Mouse (Mus musculus): ENCODE data around the gene Apoo.

DNA sequence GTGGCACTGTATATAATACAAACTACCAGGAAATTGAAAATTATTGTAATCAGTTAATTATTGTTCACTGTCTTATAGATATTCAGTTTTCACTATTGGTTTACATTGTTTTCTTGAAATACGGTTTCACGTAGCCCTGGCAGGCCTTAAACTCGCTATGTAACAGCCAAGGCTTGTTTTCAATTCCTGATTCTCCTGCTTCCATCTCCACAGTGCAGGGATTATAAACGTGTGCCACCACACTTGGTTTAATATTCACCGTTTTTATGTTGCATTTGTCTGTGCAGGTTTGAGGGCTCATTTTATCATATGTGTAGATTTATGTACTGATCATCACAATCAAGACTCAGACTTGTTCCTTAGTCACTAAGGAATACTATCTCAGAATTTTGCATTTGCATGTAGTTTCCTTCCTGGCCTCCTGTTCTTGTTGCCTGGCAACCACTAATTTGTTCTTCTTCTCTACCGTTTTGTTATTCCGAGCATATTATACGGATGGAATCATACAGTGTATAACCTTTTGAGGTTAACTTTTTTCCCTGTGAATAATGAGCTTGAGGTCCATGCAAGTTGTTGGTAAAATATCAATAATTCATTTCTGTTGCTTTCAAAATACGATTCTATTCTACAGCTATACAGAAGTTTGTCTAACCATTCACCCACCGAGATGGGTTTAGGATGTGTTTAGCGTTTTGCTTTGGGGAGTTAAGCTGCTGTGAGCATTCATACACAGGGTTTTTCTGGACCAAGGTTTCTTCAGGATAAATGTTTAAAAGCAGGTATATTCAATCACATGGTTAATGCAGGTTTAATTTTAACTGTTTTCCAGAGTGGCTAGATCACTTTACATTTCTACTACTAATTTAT, 45.6 kb upstream of the Apoo start:
- no peak for TF ChIP-seq FLI1 (IDR thresholded peaks at IDR 0.05; ENCODE audit: low read length)
- TF ChIP-seq GATA1 (IDR thresholded peaks at IDR 0.05; ENCODE audit: borderline replicate concordance, low read length) = no peak

Measured in megakaryocyte, embryonic 14.5 days (primary cell).